In genomic region chr16:63689371-63689770, GRCm38 (mm10) we compare ENCODE assay signal across 17 mouse cellular contexts.
A peak's percentile ranks its signal among the peaks of the same experiment; 100 is the strongest.
DNase-seq lines count a peak whose midpoint lies in the region; ATAC-seq and TF ChIP-seq lines count a peak whose summit lies in the region.
"Had no signal": no experiment of that assay in that cellular context is flagged by ENCODE, and none has a peak within 500 bp of the region (broad histone marks: within the 10 kb centered on the region; RNA-seq: fewer than 3 reads in every experiment).

No protein-coding gene starts in this region.

- H3K36me3 ChIP-seq in heart, adult 2 months (ENCODE audit: control insufficient read depth, insufficient read depth, low read length) = no peaks in the 10 kb centered on the region
- no peaks in the 10 kb centered on the region for H3K36me3 ChIP-seq in heart, embryonic 11.5 days (ENCODE audit: control insufficient read depth, insufficient read depth, low read length)
- no peaks in the 10 kb centered on the region for H3K36me3 ChIP-seq in heart, embryonic 12.5 days
- H3K36me3 ChIP-seq in heart, embryonic 16.5 days (ENCODE audit: control insufficient read depth, insufficient read depth) = no peaks in the 10 kb centered on the region
- H3K36me3 ChIP-seq: embryonic facial prominence, embryonic 12.5 days; forebrain, embryonic 15.5 days; hindbrain, embryonic 13.5 days had no signal

- TF ChIP-seq CTCF in heart, adult 2 months (IDR thresholded peaks at IDR 0.05) = no peak

- TF ChIP-seq EP300 in heart, adult 2 months (IDR thresholded peaks at IDR 0.05; ENCODE audit: insufficient read depth, low read depth, low read length) = no peak

- peak overlapping the region; percentile 47 for H3K27ac ChIP-seq in heart, adult 2 months
- H3K27ac ChIP-seq in heart, embryonic 11.5 days (ENCODE audit: low read depth, low read length) = no peak overlapping the region
- H3K27ac ChIP-seq in heart, embryonic 12.5 days (ENCODE audit: poor library complexity, severe bottlenecking) = no peak overlapping the region
- H3K27ac ChIP-seq in heart, embryonic 16.5 days (ENCODE audit: low read length) = peak overlapping the region; percentile 81
- H3K27ac ChIP-seq: embryonic facial prominence, embryonic 12.5 days; forebrain, embryonic 15.5 days; hindbrain, embryonic 13.5 days; hindbrain, postnatal 0 days had no signal

- no peaks in the 10 kb centered on the region for H3K79me2 ChIP-seq in heart, adult 2 months (replicated peaks; ENCODE audit: control insufficient read depth, insufficient read depth, low read length)

- no peak for ATAC-seq in heart, embryonic 11.5 days (replicated peaks; ENCODE audit: insufficient number of reproducible peaks, low FRiP score, low TSS enrichment)
- ATAC-seq in heart, embryonic 12.5 days (ENCODE audit: insufficient number of reproducible peaks, low FRiP score) = peak; percentile 42; the same call in 1 of the 2 replicates
- peak; percentile 84 for ATAC-seq in heart, embryonic 16.5 days (replicated peaks; ENCODE audit: extremely low read depth, insufficient read depth, low FRiP score)
- no peak for ATAC-seq in megakaryocyte-erythroid progenitor cell, adult 5-6 weeks (replicated peaks; ENCODE audit: low FRiP score, low TSS enrichment, poor library complexity, severe bottlenecking)
- ATAC-seq: forebrain, embryonic 15.5 days; hindbrain, postnatal 0 days had no signal

- H3K9ac ChIP-seq in heart, adult 2 months (ENCODE audit: low read depth, low read length) = no peak overlapping the region
- no peak overlapping the region for H3K9ac ChIP-seq in heart, embryonic 11.5 days (ENCODE audit: low read depth, low read length)
- H3K9ac ChIP-seq in heart, embryonic 12.5 days = no peak overlapping the region
- no peak overlapping the region for H3K9ac ChIP-seq in heart, embryonic 16.5 days (ENCODE audit: low read length)
- H3K9ac ChIP-seq: embryonic facial prominence, embryonic 12.5 days; forebrain, embryonic 15.5 days; hindbrain, embryonic 13.5 days had no signal

- no peak overlapping the region for H3K4me2 ChIP-seq in heart, embryonic 11.5 days
- H3K4me2 ChIP-seq in heart, embryonic 12.5 days = no peak overlapping the region
- peak overlapping the region; percentile 32; the same call in 1 of the 2 replicates for H3K4me2 ChIP-seq in heart, embryonic 16.5 days (ENCODE audit: low read depth, low read length)
- H3K4me2 ChIP-seq: embryonic facial prominence, embryonic 12.5 days; forebrain, embryonic 15.5 days; hindbrain, embryonic 13.5 days had no signal

- H3K4me3 ChIP-seq in heart, adult 2 months = no peak overlapping the region
- H3K4me3 ChIP-seq in heart, embryonic 11.5 days (ENCODE audit: low read depth, low read length) = no peak overlapping the region
- no peak overlapping the region for H3K4me3 ChIP-seq in heart, embryonic 12.5 days
- H3K4me3 ChIP-seq in heart, embryonic 16.5 days (ENCODE audit: low read length) = no peak overlapping the region
- H3K4me3 ChIP-seq: embryonic facial prominence, embryonic 12.5 days; forebrain, embryonic 15.5 days; hindbrain, embryonic 13.5 days had no signal

- no peak for DNase-seq in heart, adult 2 months
- no peak for DNase-seq in heart, adult 11 months
- no peak for DNase-seq in layer of hippocampus, postnatal 14 days (ENCODE audit: low spot score in 2 of 2)
- DNase-seq: adrenal gland, postnatal 10 days; cerebellum, adult 11 months; cerebellum, adult 8-10 months; cerebellum, postnatal 25 days; gastrocnemius, postnatal 36 days; kidney, adult 11 months had no signal

- TF ChIP-seq POLR2A in heart, adult 2 months (IDR thresholded peaks at IDR 0.05; ENCODE audit: insufficient read depth, low read depth, low read length) = no peak

- no peaks in the 10 kb centered on the region for H3K9me3 ChIP-seq in heart, embryonic 11.5 days (replicated peaks; ENCODE audit: control insufficient read depth, low read length)
- H3K9me3 ChIP-seq in heart, embryonic 12.5 days (replicated peaks) = no peaks in the 10 kb centered on the region
- no peaks in the 10 kb centered on the region for H3K9me3 ChIP-seq in heart, embryonic 16.5 days (replicated peaks; ENCODE audit: control insufficient read depth, low read length)
- H3K9me3 ChIP-seq: embryonic facial prominence, embryonic 12.5 days; forebrain, embryonic 15.5 days; hindbrain, embryonic 13.5 days had no signal

- no peaks in the 10 kb centered on the region for H3K27me3 ChIP-seq in heart, adult 2 months (ENCODE audit: control insufficient read depth, insufficient read depth, low read length)
- no peaks in the 10 kb centered on the region for H3K27me3 ChIP-seq in heart, embryonic 11.5 days (ENCODE audit: control insufficient read depth, insufficient read depth, low read length)
- H3K27me3 ChIP-seq in heart, embryonic 12.5 days (replicated peaks) = no peaks in the 10 kb centered on the region
- no peaks in the 10 kb centered on the region for H3K27me3 ChIP-seq in heart, embryonic 16.5 days (ENCODE audit: control insufficient read depth, insufficient read depth, low read length)
- H3K27me3 ChIP-seq: embryonic facial prominence, embryonic 12.5 days; forebrain, embryonic 15.5 days; hindbrain, embryonic 13.5 days had no signal

- WGBS in heart, adult 2 months = 49% methylated on average over 3 of the region's 3 CpGs
- WGBS in heart, embryonic 11.5 days (ENCODE audit: insufficient replicate concordance) = 41% methylated on average over 3 of the region's 3 CpGs
- WGBS in heart, embryonic 12.5 days = 32% methylated on average over 3 of the region's 3 CpGs
- WGBS in heart, embryonic 16.5 days = 27% methylated on average over 3 of the region's 3 CpGs

- intact Hi-C loops in heart, adult 2 months (cut with DNase I) = no loop called here

- no peaks in the 10 kb centered on the region for H3K4me1 ChIP-seq in heart, adult 2 months (ENCODE audit: control insufficient read depth, insufficient read depth, low read length)
- no peaks in the 10 kb centered on the region for H3K4me1 ChIP-seq in heart, embryonic 11.5 days (ENCODE audit: control insufficient read depth, insufficient read depth, low read length)
- no peaks in the 10 kb centered on the region for H3K4me1 ChIP-seq in heart, embryonic 12.5 days (replicated peaks)
- peaks cover 3% of the 10 kb centered on the region; the same call in 1 of the 2 replicates for H3K4me1 ChIP-seq in heart, embryonic 16.5 days (ENCODE audit: control insufficient read depth, insufficient read depth, low read length)
- H3K4me1 ChIP-seq: embryonic facial prominence, embryonic 12.5 days; forebrain, embryonic 15.5 days; hindbrain, embryonic 13.5 days had no signal

Comparison
In these comparisons a context has a peak if more than half of its experiments do, and no peak if none do; other contexts are left out.
1. H3K27ac ChIP-seq: peak in heart, adult 2 months (single experiment) and heart, embryonic 16.5 days (single experiment); none in heart, embryonic 11.5 days (single experiment) and heart, embryonic 12.5 days (single experiment).
2. ATAC-seq: peak in heart, embryonic 12.5 days (single experiment) and heart, embryonic 16.5 days (single experiment); none in heart, embryonic 11.5 days (single experiment) and megakaryocyte-erythroid progenitor cell, adult 5-6 weeks (single experiment).